Mouse (Mus musculus) E14TG2a.4 (cell line): ENCODE measurements around the gene Ass1.

Source experiments
- H3K27me3 ChIP-seq: 2 replicates; pipeline ENCODE4 v1.6.1; 2014; ENCODE audit warnings: low read length, control low read depth; ENCODE audit not compliant: insufficient read depth
- H3K36me3 ChIP-seq: 2 replicates; pipeline ENCODE4 v1.6.1; 2014; ENCODE audit warnings: low read length, control low read depth; ENCODE audit not compliant: insufficient read depth
- H3K4me1 ChIP-seq: replicated peaks from 2 replicates; pipeline ENCODE4 v1.6.1; 2014; ENCODE audit warnings: low read depth, low read length, control low read depth
- H3K4me3 ChIP-seq: replicated peaks from 2 replicates; pipeline ENCODE4 v1.5.1; 2014; ENCODE audit warnings: mild to moderate bottlenecking, low read length
- H3K9me3 ChIP-seq: 2 replicates; pipeline ENCODE4 v1.6.1; 2014; ENCODE audit warnings: low read length, control low read depth
- CTCF ChIP-seq: conservative IDR thresholded peaks from 2 replicates; pipeline ENCODE4 v1.5.1; 2014; ENCODE audit warnings: low read length
- NANOG ChIP-seq: IDR thresholded peaks from 2 replicates; pipeline ENCODE4 v1.6.1; 2014; ENCODE audit warnings: borderline replicate concordance, low read length, mixed read lengths
- POU5F1 ChIP-seq: IDR thresholded peaks from 2 replicates; pipeline ENCODE4 v1.6.1; 2014; ENCODE audit warnings: low read length, borderline replicate concordance

The Ass1 gene

DNA sequence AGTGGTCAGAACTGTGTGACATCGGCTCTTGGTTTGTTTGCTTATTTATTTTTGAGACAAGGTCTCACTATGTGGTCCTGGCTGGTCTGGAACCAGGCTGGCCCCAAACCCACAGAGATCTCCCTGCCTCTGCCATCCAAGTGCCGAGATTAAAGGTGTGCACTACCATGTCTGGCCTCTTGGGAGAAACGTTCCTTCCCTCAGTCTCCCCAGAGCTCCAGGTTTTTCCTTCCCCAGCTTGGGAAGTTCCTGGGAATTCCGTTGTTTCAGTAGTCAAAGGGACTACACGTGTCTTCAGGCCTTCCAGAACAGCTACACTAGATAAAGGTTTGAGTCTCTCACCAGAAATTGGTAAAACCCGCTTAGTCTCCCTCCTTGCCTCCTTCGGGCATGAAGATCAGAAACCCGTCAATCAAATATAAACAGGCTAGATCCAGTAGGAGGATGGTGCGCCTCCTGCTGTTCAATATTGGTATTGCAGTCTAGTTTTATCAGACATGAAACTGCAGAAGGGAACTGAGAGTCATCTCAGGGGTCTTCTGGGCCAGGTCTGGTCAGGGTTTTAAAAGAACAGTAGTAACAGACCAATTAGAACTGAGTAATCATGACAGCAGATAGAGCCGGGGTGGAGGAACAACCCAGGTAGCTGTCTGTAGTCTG lies 2.5 kb downstream of the Ass1 start:
- TF ChIP-seq NANOG = no peak
- TF ChIP-seq CTCF = peak; percentile 91
- peaks cover 53% of the 10 kb centered on the region for H3K36me3 ChIP-seq
- H3K4me3 ChIP-seq = peak overlapping the region; percentile 58; the same call in 1 of the 2 replicates
- peaks cover 76% of the 10 kb centered on the region for H3K4me1 ChIP-seq
- H3K27me3 ChIP-seq = peaks cover 27% of the 10 kb centered on the region
- no peaks in the 10 kb centered on the region for H3K9me3 ChIP-seq

DNA sequence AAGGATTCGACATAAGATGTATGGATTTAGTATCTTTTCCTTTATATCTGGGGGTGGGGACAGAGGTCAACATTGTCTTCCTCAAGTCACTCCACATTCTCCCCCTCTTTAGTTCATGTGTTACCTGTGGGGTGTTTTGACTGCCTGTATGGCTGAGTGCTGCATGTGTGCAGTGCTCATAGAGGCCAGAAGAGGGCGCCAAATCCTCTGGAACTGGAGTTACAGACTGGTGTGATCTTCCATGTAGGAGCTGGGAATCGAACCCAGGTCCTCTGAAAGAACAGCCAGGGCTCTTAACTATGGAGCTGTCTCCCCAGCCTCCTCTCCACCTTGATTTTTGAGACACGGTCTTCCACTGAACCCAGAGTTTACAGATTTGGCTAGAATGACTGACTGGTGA lies 3.9 kb downstream of the Ass1 start:
- TF ChIP-seq CTCF (peak; percentile 91), NANOG (no peak), POU5F1 (no peak)
- peaks cover 65% of the 10 kb centered on the region for H3K36me3 ChIP-seq
- H3K9me3 ChIP-seq = no peaks in the 10 kb centered on the region
- peaks cover 65% of the 10 kb centered on the region for H3K4me1 ChIP-seq
- peaks cover 21% of the 10 kb centered on the region for H3K27me3 ChIP-seq
- H3K4me3 ChIP-seq = no peak overlapping the region

DNA sequence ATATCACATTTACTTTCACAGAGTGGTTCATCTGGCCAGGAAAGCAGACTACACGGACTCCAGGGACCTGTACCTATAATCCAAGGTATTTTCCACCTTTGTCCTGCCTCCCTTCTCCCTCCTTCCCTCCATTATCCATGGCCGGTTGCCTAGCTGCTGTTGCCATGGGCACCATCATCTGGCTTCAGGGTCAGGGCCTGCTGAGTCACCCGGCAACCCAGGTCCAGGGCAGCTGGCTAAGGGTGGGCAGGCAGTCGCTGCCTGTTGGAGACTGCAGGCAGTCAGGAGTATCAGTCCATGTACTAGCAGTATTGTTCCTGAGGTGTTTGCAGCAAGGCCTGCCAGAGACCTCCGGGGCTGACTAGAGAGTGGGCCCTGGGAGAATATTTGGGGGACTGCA lies 4.7 kb downstream of the Ass1 start:
- H3K9me3 ChIP-seq = no peaks in the 10 kb centered on the region
- peaks cover 57% of the 10 kb centered on the region for H3K4me1 ChIP-seq
- TF ChIP-seq NANOG = no peak
- no peak for TF ChIP-seq POU5F1
- no peak for TF ChIP-seq CTCF
- no peak overlapping the region for H3K4me3 ChIP-seq
- H3K27me3 ChIP-seq = peaks cover 15% of the 10 kb centered on the region
- peaks cover 72% of the 10 kb centered on the region for H3K36me3 ChIP-seq

DNA sequence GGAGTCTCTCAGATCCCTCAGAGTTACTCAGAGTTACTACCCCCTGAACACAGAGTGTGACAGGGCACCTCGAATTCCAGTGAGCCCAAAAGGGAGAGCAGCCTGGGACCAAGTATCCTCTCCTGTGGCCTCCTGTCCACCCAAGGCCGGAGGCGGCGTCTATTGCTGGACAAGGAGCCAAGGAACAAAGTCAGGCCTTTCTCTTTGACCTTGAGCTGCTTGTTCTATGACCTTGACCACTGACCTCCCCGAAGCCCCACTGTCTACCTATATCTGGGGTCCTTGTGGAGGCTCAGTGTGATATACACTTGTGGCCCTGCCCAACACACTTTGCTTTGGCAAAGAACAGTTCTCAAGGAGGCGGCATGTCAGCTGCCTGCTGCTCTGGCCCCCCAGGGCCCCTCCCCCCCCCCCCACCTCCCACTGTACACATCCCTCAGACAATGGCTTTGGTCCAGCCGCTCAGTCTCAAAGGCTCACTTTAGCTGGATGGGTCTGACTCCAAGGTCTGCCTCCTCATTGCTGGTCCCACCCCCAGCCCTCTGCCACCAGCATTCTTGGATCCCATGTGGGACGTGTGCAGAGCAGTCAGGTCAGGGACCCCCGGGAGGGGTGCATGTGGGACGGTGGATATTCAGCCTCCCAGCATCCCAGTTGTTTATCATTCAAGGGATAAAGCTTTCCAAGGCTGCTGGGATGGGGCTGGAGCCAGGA lies 6.3 kb downstream of the Ass1 start:
- Histone ChIP-seq H3K4me1 (peaks cover 46% of the 10 kb centered on the region), H3K9me3 (no peaks in the 10 kb centered on the region), H3K36me3 (peaks cover 88% of the 10 kb centered on the region), H3K4me3 (no peak overlapping the region), H3K27me3 (0 out of 2 replicates have a peak, but pooled peaks cover 8% of the 10 kb centered on the region)
- TF ChIP-seq NANOG = no peak
- no peak for TF ChIP-seq CTCF
- TF ChIP-seq POU5F1 = no peak

DNA sequence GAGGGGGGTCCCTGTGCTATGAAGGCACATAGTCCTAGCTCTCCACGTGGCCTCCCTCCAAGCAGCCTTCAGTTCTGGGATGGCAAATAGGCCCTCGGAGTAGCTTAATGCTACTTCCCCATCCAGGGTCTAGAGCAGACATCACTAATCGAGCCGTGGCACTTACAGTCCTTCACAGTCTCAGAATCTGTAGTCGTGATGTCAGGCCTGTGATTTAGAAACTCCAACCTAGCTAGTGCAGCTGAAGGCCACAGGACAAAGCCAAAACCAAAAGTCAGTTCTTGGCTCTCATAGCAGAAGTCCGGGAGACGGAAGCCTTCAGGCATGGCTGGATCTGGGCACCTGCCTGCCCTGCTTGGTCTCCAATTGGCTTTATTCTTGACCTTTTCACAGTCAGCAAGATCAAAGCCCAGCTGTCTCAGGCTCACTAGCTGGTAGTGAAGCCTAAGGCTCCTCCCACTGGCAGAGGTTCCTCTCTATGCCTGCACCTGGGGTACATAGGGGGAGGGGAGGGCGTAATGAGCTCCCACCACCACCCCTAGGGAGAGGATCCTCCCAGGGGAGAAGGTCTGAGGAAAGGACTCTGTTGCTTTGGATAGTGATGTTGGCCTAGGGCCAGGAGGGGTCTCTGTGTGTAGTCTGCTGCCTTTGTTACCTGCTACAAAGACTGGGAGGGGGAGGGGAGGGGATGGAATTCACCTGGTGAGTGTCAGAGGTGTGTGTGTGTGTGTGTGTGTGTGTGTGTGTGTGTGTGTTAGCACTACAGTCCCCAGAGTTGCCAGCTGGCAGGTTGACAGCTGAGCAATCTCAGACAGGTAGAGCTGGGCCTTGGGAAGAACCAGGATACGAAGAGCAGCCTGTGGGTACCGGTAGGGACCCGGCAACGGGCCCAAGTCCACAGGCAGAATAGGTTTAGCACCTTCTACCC lies 7.5 kb downstream of the Ass1 start:
- Histone ChIP-seq H3K4me3 (no peak overlapping the region), H3K4me1 (peaks cover 35% of the 10 kb centered on the region), H3K36me3 (peaks cover 94% of the 10 kb centered on the region), H3K27me3 (no peaks in the 10 kb centered on the region), H3K9me3 (no peaks in the 10 kb centered on the region)
- TF ChIP-seq POU5F1 (no peak), NANOG (no peak), CTCF (no peak)

DNA sequence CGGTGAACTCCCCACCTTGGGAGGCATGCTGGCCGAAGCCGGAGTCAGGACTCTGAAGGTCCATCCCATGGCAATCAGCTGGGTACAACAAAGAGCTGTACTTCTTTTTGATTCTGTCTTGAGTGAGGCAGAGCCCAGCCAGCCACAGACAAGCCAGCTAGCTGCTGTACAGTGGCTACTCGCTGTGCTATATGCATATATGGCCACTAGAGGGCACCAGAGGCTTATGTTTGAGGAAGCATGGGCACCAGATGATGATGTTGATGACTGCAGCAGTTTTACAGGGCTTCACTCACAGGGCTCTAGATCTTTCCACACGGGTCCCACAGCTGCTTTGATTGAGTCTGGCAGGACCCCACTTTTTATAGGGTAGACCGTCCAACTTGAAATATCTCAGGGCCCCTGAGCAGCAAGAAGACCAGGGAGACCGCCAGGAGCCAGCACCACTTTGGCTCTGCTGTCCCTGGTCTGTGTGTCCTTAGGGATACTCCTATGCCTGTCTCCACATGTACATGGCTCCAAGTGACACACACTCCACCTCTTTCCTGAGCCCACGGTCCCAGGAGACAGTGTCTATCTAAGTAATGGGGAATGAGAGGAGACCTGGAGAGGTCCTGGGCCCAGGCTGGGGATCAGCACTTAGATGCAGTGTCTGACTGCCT lies 13.0 kb downstream of the Ass1 start:
- H3K9me3 ChIP-seq = no peaks in the 10 kb centered on the region
- no peak overlapping the region for H3K4me3 ChIP-seq
- H3K36me3 ChIP-seq = peaks cover 97% of the 10 kb centered on the region
- peaks cover 17% of the 10 kb centered on the region; the same call in 1 of the 2 replicates for H3K4me1 ChIP-seq
- no peak for TF ChIP-seq NANOG
- peak; percentile 74 for TF ChIP-seq CTCF
- H3K27me3 ChIP-seq = no peaks in the 10 kb centered on the region

DNA sequence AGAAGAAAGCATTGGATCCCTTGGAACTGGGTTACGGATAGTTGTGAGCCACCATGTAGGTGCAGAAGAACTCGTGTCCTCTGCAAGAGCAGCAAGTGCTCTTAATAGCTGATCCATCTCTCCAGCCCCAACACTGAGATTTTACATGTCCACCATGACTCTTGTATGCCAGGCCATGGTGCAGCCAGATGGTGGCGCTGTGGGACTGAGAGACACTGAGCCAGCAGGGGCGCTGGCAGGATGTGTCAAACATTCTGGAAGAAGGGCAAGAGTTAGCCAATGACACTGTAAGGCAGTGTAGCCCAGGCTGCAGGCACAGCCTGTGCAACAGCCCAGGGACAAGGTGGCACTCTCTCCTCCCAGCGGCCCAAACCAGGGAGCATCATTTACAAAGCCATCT lies 14.2 kb downstream of the Ass1 start:
- Histone ChIP-seq H3K4me3 (no peak overlapping the region), H3K36me3 (peaks cover 99% of the 10 kb centered on the region), H3K9me3 (no peaks in the 10 kb centered on the region), H3K4me1 (peaks cover 19% of the 10 kb centered on the region; the same call in 1 of the 2 replicates), H3K27me3 (no peaks in the 10 kb centered on the region)
- TF ChIP-seq POU5F1 = no peak
- TF ChIP-seq CTCF = peak; percentile 88

DNA sequence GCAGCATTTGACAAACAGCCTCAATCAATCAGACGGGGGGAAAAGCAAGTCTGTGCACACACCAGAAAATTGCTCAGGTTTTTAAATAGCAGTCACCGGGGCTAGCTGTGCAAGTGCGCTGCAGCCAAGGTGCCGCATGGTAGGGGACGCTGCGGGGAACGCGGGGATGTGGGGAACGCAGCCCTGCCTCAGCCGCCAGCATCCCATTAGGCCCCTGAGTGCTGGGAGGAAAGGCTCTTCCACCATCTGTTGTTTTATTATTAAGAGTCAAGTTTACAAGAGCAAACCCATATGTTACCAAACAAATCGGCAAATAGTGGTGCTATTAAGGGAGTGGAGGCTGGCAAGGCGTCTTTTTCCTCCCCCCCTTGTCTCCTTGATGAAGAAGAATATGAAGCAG lies 19.2 kb downstream of the Ass1 start:
- Histone ChIP-seq H3K27me3 (no peaks in the 10 kb centered on the region), H3K4me1 (peaks cover 36% of the 10 kb centered on the region), H3K4me3 (no peak overlapping the region), H3K9me3 (no peaks in the 10 kb centered on the region), H3K36me3 (peaks cover 98% of the 10 kb centered on the region)
- TF ChIP-seq CTCF = no peak
- no peak for TF ChIP-seq NANOG
